Mouse (Mus musculus): ENCODE measurements around the gene Xcl1. TPM values are rescaled to one million over a fixed set of nuclear protein-coding genes. Genes with fewer than 3 reads are reported as not detected.

The Xcl1 gene
- total and polyA plus RNA-seq, 3 experiments, result not detected

- no peaks in the 10 kb centered on the region for H3K9me3 ChIP-seq (replicated peaks; ENCODE audit: insufficient read depth, low read length)
- no peak for DNase-seq (ENCODE audit: low read depth, low spot score)
- H3K27me3 ChIP-seq (ENCODE audit: control insufficient read depth in 1 of 2, insufficient read depth in 2 of 2, low read length in 2 of 2), result no peaks in the 10 kb centered on the region
- H3K4me3 ChIP-seq (ENCODE audit: control insufficient read depth in 1 of 2, insufficient read depth in 1 of 2, low read depth in 2 of 2, low read length in 2 of 2), result no peak overlapping the region
- no peaks in the 10 kb centered on the region for H3K36me3 ChIP-seq (ENCODE audit: control insufficient read depth in 1 of 2, insufficient read depth in 2 of 2, low read length in 2 of 2)
- no peaks in the 10 kb centered on the region for H3K4me1 ChIP-seq (ENCODE audit: control insufficient read depth in 1 of 2, insufficient read depth in 2 of 2, low read length in 2 of 2)
- no peaks in the 10 kb centered on the region for H3K79me2 ChIP-seq (ENCODE audit: control insufficient read depth, insufficient read depth, low read length, poor library complexity)
- no peak for TF ChIP-seq JUND (IDR thresholded peaks at IDR 0.05; ENCODE audit: low read depth, low read length)
- TF ChIP-seq MXI1 (IDR thresholded peaks at IDR 0.05; ENCODE audit: low read depth, low read length), result no peak
- no peak for TF ChIP-seq ZNF384 (IDR thresholded peaks at IDR 0.05; ENCODE audit: low read depth, low read length)
- no peak for TF ChIP-seq USF1 (IDR thresholded peaks at IDR 0.05; ENCODE audit: low read depth, low read length)
- TF ChIP-seq SMC3 (IDR thresholded peaks at IDR 0.05; ENCODE audit: low read depth, low read length), result no peak
- no peak for TF ChIP-seq MAFK (IDR thresholded peaks at IDR 0.05; ENCODE audit: borderline replicate concordance, low read depth, low read length)
- TF ChIP-seq CTCF (IDR thresholded peaks at IDR 0.05 in 2 of 3, conservative IDR thresholded peaks at IDR 0.05 in 1 of 3; ENCODE audit: control insufficient read depth in 1 of 3, insufficient read depth in 1 of 3, low read depth in 2 of 3, low read length in 3 of 3, poor library complexity in 1 of 3, severe bottlenecking in 1 of 3), result no peak
- no peak for TF ChIP-seq CHD2 (IDR thresholded peaks at IDR 0.05; ENCODE audit: low read length)
- TF ChIP-seq MYC (IDR thresholded peaks at IDR 0.05; ENCODE audit: low read depth, low read length), result no peak
- TF ChIP-seq USF2 (IDR thresholded peaks at IDR 0.05; ENCODE audit: borderline replicate concordance in 1 of 2, insufficient read depth in 1 of 2, low read depth in 1 of 2, low read length in 2 of 2), result no peak
- TF ChIP-seq NRF1 (IDR thresholded peaks at IDR 0.05; ENCODE audit: insufficient read depth, low read depth, low read length, poor library complexity, severe bottlenecking), result no peak
- no peak for TF ChIP-seq ETS1 (IDR thresholded peaks at IDR 0.05; ENCODE audit: low read depth, low read length)
- TF ChIP-seq MAX (IDR thresholded peaks at IDR 0.05; ENCODE audit: low read length), result no peak
- TF ChIP-seq E2F4 (IDR thresholded peaks at IDR 0.05; ENCODE audit: borderline replicate concordance, low read depth, low read length), result no peak
- no peak for TF ChIP-seq UBTF (IDR thresholded peaks at IDR 0.05; ENCODE audit: borderline replicate concordance, insufficient read depth, low read depth, low read length)
- no peak overlapping the region for H3K9ac ChIP-seq (ENCODE audit: control insufficient read depth, low read depth, low read length, poor library complexity, severe bottlenecking)
- H3K27ac ChIP-seq (ENCODE audit: control insufficient read depth, low read depth, low read length), result no peak overlapping the region
Measured at GRCm38 (mm10) chr1:164959787-164960385, 24.6 kb upstream of the Xcl1 start.

DNA sequence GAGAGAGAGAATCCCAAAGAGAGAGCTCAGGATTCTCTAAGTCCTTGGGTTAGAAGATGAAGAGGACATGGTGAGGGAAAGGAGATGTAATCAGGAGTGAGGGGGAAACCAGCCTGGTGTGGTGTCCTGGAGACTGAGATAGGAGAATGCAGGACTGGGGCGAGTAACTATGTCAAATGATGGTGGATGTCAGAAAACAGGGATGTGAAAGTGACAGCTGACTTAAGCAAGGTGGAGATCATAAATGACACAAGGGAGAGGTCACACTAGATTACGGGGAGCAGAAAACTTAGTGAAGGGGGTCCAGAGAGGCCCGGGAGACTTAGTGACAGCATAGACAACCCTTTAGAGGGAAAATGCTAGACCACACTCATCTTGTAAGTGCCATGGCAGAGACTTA lies 23.8 kb upstream of the Xcl1 start:
- TF ChIP-seq RCOR1 (IDR thresholded peaks at IDR 0.05; ENCODE audit: low read depth, low read length) (no peak), ZKSCAN1 (IDR thresholded peaks at IDR 0.05; ENCODE audit: low read depth, low read length) (no peak), MYB (IDR thresholded peaks at IDR 0.05; ENCODE audit: low read depth, low read length) (no peak), ZNF384 (IDR thresholded peaks at IDR 0.05; ENCODE audit: low read depth, low read length) (no peak), ZC3H11A (IDR thresholded peaks at IDR 0.05; ENCODE audit: low read depth, low read length) (no peak), JUND (IDR thresholded peaks at IDR 0.05; ENCODE audit: low read depth, low read length) (no peak), USF2 (IDR thresholded peaks at IDR 0.05; ENCODE audit: borderline replicate concordance in 1 of 2, insufficient read depth in 1 of 2, low read depth in 1 of 2, low read length in 2 of 2) (no peak), NRF1 (IDR thresholded peaks at IDR 0.05; ENCODE audit: insufficient read depth, low read depth, low read length, poor library complexity, severe bottlenecking) (no peak), TAL1 (IDR thresholded peaks at IDR 0.05; ENCODE audit: low read length) (no peak), POLR2AphosphoS2 (IDR thresholded peaks at IDR 0.05; ENCODE audit: low read length) (no peak), MAZ (IDR thresholded peaks at IDR 0.05; ENCODE audit: low read depth, low read length) (no peak)
- H3K4me3 ChIP-seq (ENCODE audit: control insufficient read depth in 1 of 2, insufficient read depth in 1 of 2, low read depth in 2 of 2, low read length in 2 of 2), result no peak overlapping the region
- no peak overlapping the region for H3K27ac ChIP-seq (ENCODE audit: control insufficient read depth, low read depth, low read length)
- H3K36me3 ChIP-seq (ENCODE audit: control insufficient read depth in 1 of 2, insufficient read depth in 2 of 2, low read length in 2 of 2), result no peaks in the 10 kb centered on the region
- H3K27me3 ChIP-seq (ENCODE audit: control insufficient read depth in 1 of 2, insufficient read depth in 2 of 2, low read length in 2 of 2), result no peaks in the 10 kb centered on the region
- H3K4me1 ChIP-seq (ENCODE audit: control insufficient read depth in 1 of 2, insufficient read depth in 2 of 2, low read length in 2 of 2), result no peaks in the 10 kb centered on the region
- DNase-seq (ENCODE audit: low read depth, low spot score), result no peak
- H3K9ac ChIP-seq (ENCODE audit: control insufficient read depth, low read depth, low read length, poor library complexity, severe bottlenecking), result no peak overlapping the region
- H3K79me2 ChIP-seq (ENCODE audit: control insufficient read depth, insufficient read depth, low read length, poor library complexity), result no peaks in the 10 kb centered on the region
- no peaks in the 10 kb centered on the region for H3K9me3 ChIP-seq (replicated peaks; ENCODE audit: insufficient read depth, low read length)

Data from MEL (cell line).